Mouse (Mus musculus): Measurements from ENCODE around the gene 1700067K01Rik. TPM values are rescaled to one million over a fixed set of nuclear protein-coding genes. Genes with fewer than 3 reads are reported as not detected.
A peak's percentile ranks its signal among the peaks of the same experiment; 100 is the strongest.

Gene 1700067K01Rik
- polyA plus RNA-seq, 1 experiment from 2014 or later, result 0.93 TPM

- no peak overlapping the region for H3K4me2 ChIP-seq (replicated peaks; ENCODE audit: low read depth, low read length)
- WGBS, result 87% methylated on average over 3 of the region's 3 CpGs
These were observed 7.3 kb upstream of the 1700067K01Rik start for GRCm38 (mm10) chr8:83994030-83994429.

GRCm38 (mm10) chr8:83995973-83996372 is 5.3 kb upstream of the 1700067K01Rik start:
- DNase-seq (ENCODE audit: low spot score) (no peak), ATAC-seq (ENCODE audit: low FRiP score) (peak; percentile 18; the same call in 1 of the 2 replicates)
- no peak overlapping the region; the same call in 1 of the 2 replicates for H3K4me3 ChIP-seq (ENCODE audit: low read depth, low read length)
- peaks cover 9% of the 10 kb centered on the region for H3K4me1 ChIP-seq (replicated peaks; ENCODE audit: control insufficient read depth, insufficient read depth, low read length)
- H3K9me3 ChIP-seq (ENCODE audit: control insufficient read depth, low read length), result no peaks in the 10 kb centered on the region
- WGBS, result 12% methylated on average over 12 of the region's 12 CpGs
- peaks cover 13% of the 10 kb centered on the region for H3K27me3 ChIP-seq (ENCODE audit: control insufficient read depth, insufficient read depth, low read length)
- no peak overlapping the region for H3K27ac ChIP-seq (ENCODE audit: low read depth, low read length)
- peak overlapping the region; percentile 80 for H3K4me2 ChIP-seq (replicated peaks; ENCODE audit: low read depth, low read length)
- peaks cover 10% of the 10 kb centered on the region; the same call in 1 of the 2 replicates for H3K36me3 ChIP-seq (ENCODE audit: control insufficient read depth, insufficient read depth, low read length)
- H3K9ac ChIP-seq (ENCODE audit: low read depth, low read length), result no peak overlapping the region

More at GRCm38 (mm10) chr8:83994030-83994429, 7.3 kb upstream of the 1700067K01Rik start:
- Histone ChIP-seq H3K9ac (ENCODE audit: low read depth, low read length) (no peak overlapping the region), H3K9me3 (ENCODE audit: control insufficient read depth, low read length) (no peaks in the 10 kb centered on the region), H3K27me3 (ENCODE audit: control insufficient read depth, insufficient read depth, low read length) (no peaks in the 10 kb centered on the region), H3K27ac (ENCODE audit: low read depth, low read length) (no peak overlapping the region), H3K4me3 (ENCODE audit: low read depth, low read length) (no peak overlapping the region), H3K36me3 (ENCODE audit: control insufficient read depth, insufficient read depth, low read length) (0 out of 2 replicates have a peak, but pooled peaks cover 5% of the 10 kb centered on the region), H3K4me1 (replicated peaks; ENCODE audit: control insufficient read depth, insufficient read depth, low read length) (peaks cover 4% of the 10 kb centered on the region)
- ATAC-seq (ENCODE audit: low FRiP score), result no peak
- no peak for DNase-seq (ENCODE audit: low spot score)

DNA sequence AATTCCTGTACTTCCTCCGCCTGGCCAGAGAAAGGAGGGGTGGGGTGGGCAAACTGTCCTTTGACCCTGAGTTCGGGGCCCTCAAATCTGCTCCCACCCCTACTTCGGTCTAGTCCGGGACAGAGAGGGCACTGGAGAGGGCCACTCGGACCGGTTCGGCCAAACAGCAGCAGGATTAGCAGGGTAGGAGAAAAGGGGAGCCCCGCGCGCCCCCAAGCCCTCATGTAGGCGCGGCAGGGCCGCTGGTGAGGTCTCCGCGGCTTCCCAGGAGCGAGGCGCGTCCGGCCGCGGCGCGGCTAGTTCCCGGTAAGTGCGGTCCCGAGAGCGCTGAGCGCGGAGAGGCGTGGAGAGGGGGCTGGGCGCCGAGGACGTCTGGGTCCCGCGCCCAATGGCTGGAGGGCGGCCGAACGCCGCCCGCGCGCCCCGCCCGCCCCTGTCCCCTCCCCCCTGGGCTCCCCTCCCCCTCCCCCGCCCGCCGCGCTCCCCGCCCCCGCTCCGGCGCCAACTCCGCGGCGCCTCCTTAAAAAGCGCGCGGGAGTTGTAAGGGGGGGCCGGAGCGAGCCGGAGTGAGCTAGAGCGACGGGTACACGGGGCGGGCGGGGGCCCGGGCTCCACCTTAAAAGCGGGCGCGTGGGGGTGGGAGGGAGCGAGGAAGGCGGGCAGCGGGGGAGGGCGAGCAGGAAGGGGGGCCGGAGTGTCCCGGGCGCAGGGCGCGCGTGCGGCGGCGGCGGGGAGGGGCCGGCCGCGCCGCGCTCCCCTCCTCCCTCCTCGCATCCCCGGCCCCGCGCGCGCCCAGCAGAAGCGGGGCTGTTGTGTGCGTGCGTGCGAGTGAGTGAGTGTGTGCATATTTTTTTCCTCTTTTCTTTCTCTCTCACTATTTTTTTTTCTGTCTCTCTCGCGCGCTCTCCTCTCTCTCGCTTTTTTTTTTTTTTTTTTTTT is 4.5 kb upstream of the 1700067K01Rik start:
- Histone ChIP-seq H3K4me1 (replicated peaks; ENCODE audit: control insufficient read depth, insufficient read depth, low read length) (peaks cover 14% of the 10 kb centered on the region), H3K36me3 (ENCODE audit: control insufficient read depth, insufficient read depth, low read length) (peaks cover 5% of the 10 kb centered on the region; the same call in 1 of the 2 replicates), H3K9ac (ENCODE audit: low read depth, low read length) (peak overlapping the region; percentile 85), H3K4me2 (replicated peaks; ENCODE audit: low read depth, low read length) (peak overlapping the region; percentile 80), H3K9me3 (ENCODE audit: control insufficient read depth, low read length) (no peaks in the 10 kb centered on the region), H3K27me3 (ENCODE audit: control insufficient read depth, insufficient read depth, low read length) (peaks cover 21% of the 10 kb centered on the region), H3K4me3 (ENCODE audit: low read depth, low read length) (peak overlapping the region; percentile 70), H3K27ac (ENCODE audit: low read depth, low read length) (peak overlapping the region; percentile 97)
- DNase-seq (ENCODE audit: low spot score), result peak; percentile 85
- 0% methylated on average over 32 of the region's 103 CpGs for WGBS
- peak; percentile 85 for ATAC-seq (ENCODE audit: low FRiP score)

GRCm38 (mm10) chr8:83997511-83998141 is 3.7 kb upstream of the 1700067K01Rik start, which contains the start of gene Samd1:
TSS of gene Samd1 (plus strand) at chr8:83997672.
- ATAC-seq (ENCODE audit: low FRiP score), result no peak
- peaks cover 27% of the 10 kb centered on the region for H3K27me3 ChIP-seq (ENCODE audit: control insufficient read depth, insufficient read depth, low read length)

DNA sequence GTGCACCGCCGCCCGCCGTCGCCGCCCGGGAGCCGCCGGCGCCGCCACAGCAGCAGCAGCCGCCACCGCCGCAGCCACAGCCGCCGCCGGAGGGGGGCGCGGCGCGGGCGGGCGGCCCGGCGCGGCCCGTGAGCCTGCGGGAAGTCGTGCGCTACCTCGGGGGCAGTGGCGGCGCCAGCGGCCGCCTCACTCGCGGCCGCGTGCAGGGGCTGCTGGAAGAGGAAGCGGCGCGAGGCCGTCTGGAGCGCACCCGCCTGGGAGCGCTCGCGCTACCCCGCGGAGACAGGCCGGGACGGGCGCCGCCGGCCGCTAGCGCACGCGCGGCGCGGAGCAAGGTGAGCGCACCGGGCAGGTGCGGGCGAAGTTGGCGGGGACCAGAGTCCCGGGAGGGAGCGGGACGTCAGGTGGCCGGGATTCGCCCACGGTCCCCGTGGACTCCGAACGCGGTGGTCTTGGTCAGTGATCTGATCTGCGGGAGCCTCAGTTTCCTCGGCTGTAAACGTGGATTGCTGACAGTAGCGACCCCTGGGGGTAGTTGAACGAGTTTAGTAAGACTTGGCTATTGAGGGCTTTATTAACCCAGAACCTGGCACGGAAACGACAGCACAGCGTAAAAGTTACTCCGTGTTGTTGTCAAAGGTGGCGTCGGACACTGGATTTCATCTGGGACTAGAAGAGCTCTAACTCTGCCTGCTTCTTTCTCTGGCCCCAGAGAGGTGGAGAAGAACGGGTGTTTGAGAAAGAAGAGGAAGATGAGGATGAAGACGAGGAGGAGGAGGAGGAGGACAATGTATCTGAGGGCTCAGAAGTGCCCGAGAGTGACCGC is 2.9 kb upstream of the 1700067K01Rik start:
- peak overlapping the region; percentile 84 for H3K4me2 ChIP-seq (replicated peaks; ENCODE audit: low read depth, low read length)
- DNase-seq (ENCODE audit: low spot score) (peak; percentile 82), ATAC-seq (ENCODE audit: low FRiP score) (peak; percentile 31; the same call in 1 of the 2 replicates)
- peaks cover 14% of the 10 kb centered on the region for H3K4me1 ChIP-seq (replicated peaks; ENCODE audit: control insufficient read depth, insufficient read depth, low read length)
- H3K27me3 ChIP-seq (ENCODE audit: control insufficient read depth, insufficient read depth, low read length), result peaks cover 27% of the 10 kb centered on the region
- H3K4me3 ChIP-seq (ENCODE audit: low read depth, low read length), result peak overlapping the region; percentile 70
- H3K9me3 ChIP-seq (ENCODE audit: control insufficient read depth, low read length), result no peaks in the 10 kb centered on the region
- 1% methylated on average over 53 of the region's 92 CpGs for WGBS
- peaks cover 5% of the 10 kb centered on the region; the same call in 1 of the 2 replicates for H3K36me3 ChIP-seq (ENCODE audit: control insufficient read depth, insufficient read depth, low read length)
- peak overlapping the region; percentile 79 for H3K27ac ChIP-seq (ENCODE audit: low read depth, low read length)
- H3K9ac ChIP-seq (ENCODE audit: low read depth, low read length), result peak overlapping the region; percentile 67

More at GRCm38 (mm10) chr8:83997511-83998141, 3.7 kb upstream of the 1700067K01Rik start, which contains the start of gene Samd1:
- H3K9ac ChIP-seq (ENCODE audit: low read depth, low read length), result peak within 1 kb of the TSS; percentile 85
- peak; percentile 75 for DNase-seq (ENCODE audit: low spot score)
- H3K9me3 ChIP-seq (ENCODE audit: control insufficient read depth, low read length), result no peaks in the 10 kb centered on the region
- peaks cover 5% of the 10 kb centered on the region; the same call in 1 of the 2 replicates for H3K36me3 ChIP-seq (ENCODE audit: control insufficient read depth, insufficient read depth, low read length)
- peak within 1 kb of the TSS; percentile 70 for H3K4me3 ChIP-seq (ENCODE audit: low read depth, low read length)
- H3K4me2 ChIP-seq (replicated peaks; ENCODE audit: low read depth, low read length), result peak within 1 kb of the TSS; percentile 84
- under 1% methylated on average over 49 of the region's 112 CpGs for WGBS
- H3K4me1 ChIP-seq (replicated peaks; ENCODE audit: control insufficient read depth, insufficient read depth, low read length), result peaks cover 14% of the 10 kb centered on the region
- H3K27ac ChIP-seq (ENCODE audit: low read depth, low read length), result peak within 1 kb of the TSS; percentile 97

DNA sequence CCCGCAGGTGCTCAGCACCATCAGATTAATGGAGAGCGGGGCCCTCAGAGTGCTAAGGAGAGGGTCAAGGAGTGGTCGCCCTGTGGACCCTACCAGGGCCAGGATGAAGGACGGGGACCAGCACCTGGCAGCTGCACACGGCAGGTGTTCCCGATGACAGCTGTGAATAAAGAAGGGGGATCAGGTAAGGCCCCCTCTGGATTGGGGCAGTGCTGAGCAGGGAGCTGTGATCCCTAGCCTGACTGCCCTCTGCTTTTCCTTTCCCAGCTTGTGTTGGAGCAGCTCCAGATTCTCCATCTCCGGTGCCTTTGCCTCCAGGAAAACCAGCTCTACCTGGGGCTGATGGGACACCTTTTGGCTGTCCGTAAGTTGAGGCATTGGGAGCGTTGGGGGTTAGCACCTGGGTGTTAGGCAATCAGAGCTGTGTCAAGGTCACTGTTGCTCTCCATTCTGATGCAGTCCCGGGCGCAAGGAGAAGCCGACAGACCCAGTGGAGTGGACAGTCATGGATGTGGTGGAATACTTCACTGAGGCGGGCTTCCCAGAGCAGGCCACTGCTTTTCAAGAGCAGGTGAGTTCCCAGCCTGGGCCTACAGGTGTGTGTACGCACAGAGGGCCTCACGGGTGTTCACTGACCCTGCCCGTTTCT is 2.1 kb upstream of the 1700067K01Rik start:
- DNase-seq (ENCODE audit: low spot score) (no peak), ATAC-seq (ENCODE audit: low FRiP score) (no peak)
- H3K9ac ChIP-seq (ENCODE audit: low read depth, low read length), result peak overlapping the region; percentile 67
- H3K27ac ChIP-seq (ENCODE audit: low read depth, low read length), result no peak overlapping the region
- peaks cover 15% of the 10 kb centered on the region for H3K4me1 ChIP-seq (replicated peaks; ENCODE audit: control insufficient read depth, insufficient read depth, low read length)
- H3K27me3 ChIP-seq (ENCODE audit: control insufficient read depth, insufficient read depth, low read length), result peaks cover 27% of the 10 kb centered on the region
- peak overlapping the region; percentile 84 for H3K4me2 ChIP-seq (replicated peaks; ENCODE audit: low read depth, low read length)
- no peaks in the 10 kb centered on the region for H3K9me3 ChIP-seq (ENCODE audit: control insufficient read depth, low read length)
- H3K36me3 ChIP-seq (ENCODE audit: control insufficient read depth, insufficient read depth, low read length), result peaks cover 5% of the 10 kb centered on the region; the same call in 1 of the 2 replicates
- WGBS, result 66% methylated on average over 16 of the region's 16 CpGs
- peak overlapping the region; percentile 70 for H3K4me3 ChIP-seq (ENCODE audit: low read depth, low read length)

GRCm38 (mm10) chr8:83999825-84000224 is 1.5 kb upstream of the 1700067K01Rik start:
- DNase-seq (ENCODE audit: low spot score), result no peak
- H3K9me3 ChIP-seq (ENCODE audit: control insufficient read depth, low read length), result no peaks in the 10 kb centered on the region
- H3K36me3 ChIP-seq (ENCODE audit: control insufficient read depth, insufficient read depth, low read length), result peaks cover 5% of the 10 kb centered on the region; the same call in 1 of the 2 replicates
- 0 out of 2 replicates have a peak overlapping the region, but pooled peaks have one; percentile 27 for H3K9ac ChIP-seq (ENCODE audit: low read depth, low read length)
- 82% methylated on average over 2 of the region's 2 CpGs for WGBS
- H3K27ac ChIP-seq (ENCODE audit: low read depth, low read length), result no peak overlapping the region
- H3K4me2 ChIP-seq (replicated peaks; ENCODE audit: low read depth, low read length), result no peak overlapping the region
- H3K27me3 ChIP-seq (ENCODE audit: control insufficient read depth, insufficient read depth, low read length), result peaks cover 27% of the 10 kb centered on the region
- no peak overlapping the region for H3K4me3 ChIP-seq (ENCODE audit: low read depth, low read length)
- no peak for ATAC-seq (ENCODE audit: low FRiP score)
- peaks cover 18% of the 10 kb centered on the region for H3K4me1 ChIP-seq (replicated peaks; ENCODE audit: control insufficient read depth, insufficient read depth, low read length)

All from hindbrain, embryonic 11.5 days (tissue).